Mouse (Mus musculus) small intestine, adult 2 months (tissue): ENCODE data around the gene Alk. TPM values are rescaled to one million over a fixed set of nuclear protein-coding genes. Genes with fewer than 3 reads are reported as not detected.

ENCODE experiments used
- H3K27ac ChIP-seq: fragments of 200-500 bp; 2 replicates; pipeline ENCODE4 v1.5.1; 2012; ENCODE audit warnings: low read depth, low read length, control low read depth, inconsistent platforms; ENCODE audit not compliant: insufficient read depth
- H3K27me3 ChIP-seq: fragments of 200-500 bp; 2 replicates; pipeline ENCODE4 v1.6.1; 2012; ENCODE audit warnings: mild to moderate bottlenecking, moderate library complexity, low read length, inconsistent platforms; ENCODE audit not compliant: control insufficient read depth, insufficient read depth
- H3K36me3 ChIP-seq: fragments of 200-500 bp; 2 replicates; pipeline ENCODE4 v1.6.1; 2012; ENCODE audit warnings: mild to moderate bottlenecking, low read length, control low read depth, inconsistent platforms; ENCODE audit not compliant: control insufficient read depth, insufficient read depth
- H3K4me1 ChIP-seq: fragments of 200-500 bp; 2 replicates; pipeline ENCODE4 v1.6.1; 2012; ENCODE audit warnings: low read length, inconsistent platforms, mixed read lengths; ENCODE audit not compliant: control insufficient read depth, insufficient read depth, insufficient read length
- H3K4me3 ChIP-seq: fragments of 200-500 bp; 2 replicates; pipeline ENCODE4 v1.5.1; 2012; ENCODE audit warnings: low read depth, mild to moderate bottlenecking, control low read depth, inconsistent platforms, low read length, moderate library complexity
- CTCF ChIP-seq: fragments of 200-500 bp; IDR thresholded peaks from 2 replicates; pipeline ENCODE4 v1.5.1; 2012; ENCODE audit warnings: low read depth, mild to moderate bottlenecking, control low read depth, inconsistent platforms, low read length, moderate library complexity, mixed read lengths; ENCODE audit not compliant: insufficient replicate concordance, insufficient read length; ENCODE audit errors: extremely low read depth
- POLR2A ChIP-seq: fragments of 200-500 bp; IDR thresholded peaks from 2 replicates; pipeline ENCODE4 v1.6.1; 2012; ENCODE audit warnings: low read depth, mild to moderate bottlenecking, control low read depth, inconsistent platforms, low read length, moderate library complexity
- WGBS: fragments of 180-500 bp; shearing (Covaris S2); methylation state at CpG from one replicate; pipeline ENCODE4 v1.1.7; 2018; 5-methylcytosine and 5-hydroxymethylcytosine counted together
- polyA plus RNA-seq: library from polyadenylated mRNA; depleted of rRNA; stranded (reverse); fragments of >200 nt; gene quantifications from 2 replicates; pipeline ENCODE4 v1.2.3, GENCODE M21; 2012

Gene Alk
- polyA plus RNA-seq, 1 experiment = 0.09 TPM

DNA sequence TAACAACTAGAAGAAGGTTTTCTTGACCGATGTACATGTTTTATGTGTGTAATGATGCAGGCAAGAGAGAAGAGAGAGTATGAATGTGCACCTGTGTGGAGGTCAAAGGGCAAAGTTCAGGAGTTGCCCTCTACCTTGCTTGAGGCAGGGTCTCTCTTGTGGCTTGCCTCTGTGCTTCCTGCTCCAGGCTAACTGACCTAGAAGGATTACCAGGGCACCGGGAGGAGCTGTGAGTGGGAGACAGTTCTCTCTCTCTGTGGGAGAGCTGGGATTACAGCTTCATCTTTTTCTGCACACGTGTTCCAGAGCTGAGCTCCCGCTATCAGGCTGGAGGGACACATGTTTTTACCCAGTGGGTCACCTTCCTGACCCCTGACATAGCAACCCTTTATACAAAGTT is 127.5 kb downstream of the Alk start:
- Histone ChIP-seq H3K4me3 (no peak overlapping the region), H3K27ac (no peak overlapping the region), H3K27me3 (no peaks in the 10 kb centered on the region), H3K4me1 (no peaks in the 10 kb centered on the region), H3K36me3 (no peaks in the 10 kb centered on the region)
- no peak for TF ChIP-seq POLR2A
- no peak for TF ChIP-seq CTCF
- 50% methylated on average over 4 of the region's 4 CpGs for WGBS

DNA sequence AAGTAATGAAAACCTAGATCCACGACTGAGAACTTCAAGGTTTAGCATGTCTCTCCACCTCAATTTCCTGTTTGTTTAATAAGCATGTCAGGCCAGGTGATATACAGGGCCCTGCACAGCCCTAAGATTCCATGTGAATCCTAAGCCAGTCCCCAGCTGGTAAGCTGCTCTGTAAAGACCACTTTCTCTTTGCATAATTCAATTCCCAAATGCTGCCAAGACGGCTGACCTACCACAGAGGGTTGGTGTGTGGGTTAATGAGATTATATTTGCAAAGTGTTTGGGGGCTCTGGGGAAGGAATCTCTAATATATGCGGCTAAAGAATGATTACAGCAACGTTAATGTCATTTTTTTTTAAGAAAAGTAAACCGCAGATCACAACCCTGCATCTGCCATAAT is 130.3 kb downstream of the Alk start:
- H3K27ac ChIP-seq = no peak overlapping the region
- no peaks in the 10 kb centered on the region for H3K4me1 ChIP-seq
- H3K4me3 ChIP-seq = no peak overlapping the region
- no peaks in the 10 kb centered on the region for H3K36me3 ChIP-seq
- no peaks in the 10 kb centered on the region for H3K27me3 ChIP-seq
- TF ChIP-seq CTCF = no peak
- no peak for TF ChIP-seq POLR2A
- WGBS = 70% methylated on average over 5 of the region's 5 CpGs

DNA sequence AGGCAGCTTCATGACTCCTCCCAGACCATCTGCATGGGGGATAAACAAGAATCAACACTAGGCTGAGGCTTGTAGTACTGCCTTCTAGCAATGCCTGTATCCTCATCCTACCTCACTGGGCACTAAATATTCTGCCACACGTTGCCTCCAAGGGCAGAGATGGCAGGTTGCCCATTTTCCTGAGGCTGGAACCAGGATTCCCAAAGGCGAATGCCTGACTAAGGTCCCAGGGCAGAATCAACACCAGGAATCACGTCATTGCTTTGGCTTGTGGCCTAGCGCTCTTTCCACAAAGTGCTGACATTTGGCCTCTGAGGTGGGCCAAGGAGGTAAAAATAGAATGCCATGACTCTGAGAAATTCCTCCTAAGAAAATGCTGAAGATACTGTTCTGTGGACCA is 155.9 kb downstream of the Alk start:
- Histone ChIP-seq H3K27me3 (no peaks in the 10 kb centered on the region), H3K36me3 (no peaks in the 10 kb centered on the region), H3K27ac (no peak overlapping the region), H3K4me3 (no peak overlapping the region), H3K4me1 (no peaks in the 10 kb centered on the region)
- no peak for TF ChIP-seq POLR2A
- no peak for TF ChIP-seq CTCF
- 76% methylated on average over 4 of the region's 4 CpGs for WGBS

DNA sequence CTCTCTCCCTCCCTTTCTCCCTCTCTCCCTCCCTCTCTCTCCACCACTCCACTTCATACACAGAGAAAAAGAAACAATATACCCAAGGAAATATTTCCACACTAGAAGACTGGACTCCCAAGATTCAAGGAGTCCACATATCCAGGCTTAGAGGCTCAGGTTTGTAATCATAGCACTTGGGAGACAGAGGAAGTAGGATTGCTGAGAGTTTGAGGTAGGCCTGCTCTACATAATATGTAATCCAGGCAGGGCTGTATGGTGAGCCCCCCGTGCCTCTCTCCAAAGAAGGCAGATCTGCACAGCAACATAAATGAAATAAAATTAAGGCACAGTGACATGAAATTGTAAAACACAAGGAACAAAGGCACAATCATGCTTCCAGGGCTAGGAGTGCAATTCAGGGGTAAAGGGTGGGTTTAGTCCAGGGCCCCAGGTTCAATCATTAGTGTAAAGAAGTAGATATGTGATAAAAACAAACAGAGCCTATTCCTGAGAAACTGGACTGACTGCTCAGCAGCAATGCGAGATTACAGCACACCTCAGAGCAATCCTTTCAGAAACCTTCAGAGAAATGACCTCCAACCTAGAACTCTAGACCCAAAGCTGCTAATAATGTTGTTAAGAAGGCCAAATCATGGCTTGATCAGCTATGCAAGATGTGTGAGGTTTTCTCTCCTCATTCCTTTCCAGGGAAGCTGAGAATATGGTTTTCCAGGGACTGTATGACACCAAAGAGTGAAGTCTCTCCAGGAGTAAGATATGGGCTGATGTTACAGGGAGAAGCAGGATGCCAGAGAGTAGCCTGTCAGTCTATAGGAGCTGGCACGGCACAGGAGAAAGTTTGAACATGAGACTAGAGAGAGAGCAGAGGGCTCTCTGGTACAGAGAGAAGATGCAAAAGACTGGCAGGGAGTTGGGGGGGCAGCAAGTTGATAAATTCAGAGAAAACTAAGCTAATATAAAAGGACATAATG is 158.9 kb downstream of the Alk start:
- H3K27ac ChIP-seq = no peak overlapping the region
- no peak overlapping the region for H3K4me3 ChIP-seq
- H3K36me3 ChIP-seq = no peaks in the 10 kb centered on the region
- no peaks in the 10 kb centered on the region for H3K4me1 ChIP-seq
- TF ChIP-seq CTCF = no peak
- no peak for TF ChIP-seq POLR2A
- no peaks in the 10 kb centered on the region for H3K27me3 ChIP-seq
- WGBS = 23% methylated on average over 3 of the region's 3 CpGs

DNA sequence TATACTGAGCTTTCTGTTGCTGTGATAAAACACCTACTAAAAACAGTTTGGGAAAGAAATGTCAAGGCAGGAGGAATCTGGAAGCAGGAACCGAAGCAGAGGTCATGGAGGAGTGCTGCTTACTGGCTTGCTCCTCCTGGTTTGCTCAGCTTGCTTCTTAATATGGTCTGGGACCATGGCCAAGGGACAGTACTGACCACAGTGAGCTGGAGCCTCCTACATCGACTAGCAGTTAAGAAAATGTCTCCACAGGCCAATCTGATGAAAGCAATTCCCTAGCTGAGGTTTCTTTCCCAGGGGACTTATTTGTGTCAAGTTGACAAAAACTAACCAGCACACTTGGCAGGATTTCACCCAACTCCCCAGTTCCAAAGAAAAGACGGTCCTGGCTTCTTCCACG is 187.0 kb downstream of the Alk start:
- no peak overlapping the region for H3K4me3 ChIP-seq
- 82% methylated on average over 4 of the region's 4 CpGs for WGBS
- H3K4me1 ChIP-seq = no peaks in the 10 kb centered on the region
- no peak overlapping the region for H3K27ac ChIP-seq
- H3K36me3 ChIP-seq = no peaks in the 10 kb centered on the region
- TF ChIP-seq POLR2A (no peak), CTCF (no peak)
- H3K27me3 ChIP-seq = no peaks in the 10 kb centered on the region

DNA sequence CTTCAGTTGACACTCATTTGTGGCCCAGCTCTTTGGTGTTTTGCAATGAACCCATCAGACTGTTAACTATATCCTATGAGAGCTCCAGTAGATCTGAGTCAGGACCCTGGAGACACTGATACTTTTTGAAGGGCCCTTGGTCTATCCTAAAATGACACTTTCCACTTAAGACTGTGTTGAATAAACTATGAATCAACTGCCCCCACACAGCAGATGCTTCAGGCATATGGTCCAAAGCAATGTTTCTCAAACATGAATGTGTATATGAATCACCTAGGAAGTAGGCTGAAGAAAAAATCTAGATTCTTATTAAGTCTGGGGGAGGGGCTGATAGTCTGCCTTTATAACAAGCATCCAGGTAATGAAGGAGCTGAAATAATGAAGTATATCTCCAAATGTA is 189.8 kb downstream of the Alk start:
- Histone ChIP-seq H3K4me1 (no peaks in the 10 kb centered on the region), H3K36me3 (no peaks in the 10 kb centered on the region), H3K4me3 (no peak overlapping the region), H3K27ac (no peak overlapping the region), H3K27me3 (no peaks in the 10 kb centered on the region)
- TF ChIP-seq CTCF (no peak), POLR2A (no peak)

DNA sequence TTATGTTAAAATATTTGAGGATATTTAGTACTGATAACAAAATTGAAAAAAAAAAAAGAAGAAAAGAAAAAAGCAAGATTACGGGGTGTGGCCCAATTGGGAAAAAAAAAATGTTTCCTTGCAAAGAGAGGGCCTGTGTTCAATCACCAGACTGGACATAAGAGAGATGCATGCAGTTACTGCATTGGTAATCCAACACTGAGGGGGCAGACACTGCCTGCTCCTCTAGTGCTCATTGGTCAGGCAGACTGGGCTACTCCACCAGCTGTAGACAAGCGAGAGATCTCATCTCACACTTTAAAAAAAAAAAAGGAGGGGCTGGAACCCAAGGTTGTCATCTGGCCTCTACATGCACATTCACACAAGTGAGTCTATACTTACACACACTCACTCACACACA is 199.6 kb downstream of the Alk start:
- Histone ChIP-seq H3K4me1 (no peaks in the 10 kb centered on the region), H3K27ac (no peak overlapping the region), H3K27me3 (no peaks in the 10 kb centered on the region), H3K4me3 (no peak overlapping the region), H3K36me3 (no peaks in the 10 kb centered on the region)
- TF ChIP-seq POLR2A = no peak
- no peak for TF ChIP-seq CTCF
- 62% methylated on average over 2 of the region's 2 CpGs for WGBS

DNA sequence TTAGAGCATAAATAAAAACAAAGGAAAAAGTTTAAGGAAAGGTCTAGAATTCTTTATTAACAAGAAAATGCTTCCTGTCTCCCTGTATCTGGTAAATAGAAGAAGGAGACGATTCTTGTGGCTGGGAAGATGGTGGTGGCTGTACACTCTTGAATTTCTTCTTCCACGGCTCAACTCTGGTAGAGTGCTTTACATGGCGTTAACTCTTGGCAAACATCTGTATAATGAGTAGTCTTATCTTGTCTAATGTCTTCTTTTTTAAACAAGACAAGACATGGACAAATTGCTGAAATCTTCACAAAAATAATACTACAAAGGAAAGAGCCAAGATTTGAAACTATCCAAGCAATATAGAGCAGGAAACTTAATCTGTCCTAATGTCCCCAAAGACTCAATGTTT is 202.6 kb downstream of the Alk start:
- TF ChIP-seq CTCF (no peak), POLR2A (no peak)
- WGBS = 72% methylated on average over 3 of the region's 3 CpGs
- H3K4me3 ChIP-seq = no peak overlapping the region

More for the DNA sequence above, 202.6 kb downstream of the Alk start:
- no peak overlapping the region for H3K27ac ChIP-seq
- H3K27me3 ChIP-seq = no peaks in the 10 kb centered on the region
- H3K4me1 ChIP-seq = no peaks in the 10 kb centered on the region
- no peaks in the 10 kb centered on the region for H3K36me3 ChIP-seq
